Mouse (Mus musculus): Measurements from ENCODE around the gene Pfas.
A peak's percentile ranks its signal among the peaks of the same experiment; 100 is the strongest.
"Not testable (repeated sequence)": the region's sequence is repeated elsewhere in the genome, so short reads cannot be mapped to it uniquely, and the experiment has no call there.

Pfas gene

DNA sequence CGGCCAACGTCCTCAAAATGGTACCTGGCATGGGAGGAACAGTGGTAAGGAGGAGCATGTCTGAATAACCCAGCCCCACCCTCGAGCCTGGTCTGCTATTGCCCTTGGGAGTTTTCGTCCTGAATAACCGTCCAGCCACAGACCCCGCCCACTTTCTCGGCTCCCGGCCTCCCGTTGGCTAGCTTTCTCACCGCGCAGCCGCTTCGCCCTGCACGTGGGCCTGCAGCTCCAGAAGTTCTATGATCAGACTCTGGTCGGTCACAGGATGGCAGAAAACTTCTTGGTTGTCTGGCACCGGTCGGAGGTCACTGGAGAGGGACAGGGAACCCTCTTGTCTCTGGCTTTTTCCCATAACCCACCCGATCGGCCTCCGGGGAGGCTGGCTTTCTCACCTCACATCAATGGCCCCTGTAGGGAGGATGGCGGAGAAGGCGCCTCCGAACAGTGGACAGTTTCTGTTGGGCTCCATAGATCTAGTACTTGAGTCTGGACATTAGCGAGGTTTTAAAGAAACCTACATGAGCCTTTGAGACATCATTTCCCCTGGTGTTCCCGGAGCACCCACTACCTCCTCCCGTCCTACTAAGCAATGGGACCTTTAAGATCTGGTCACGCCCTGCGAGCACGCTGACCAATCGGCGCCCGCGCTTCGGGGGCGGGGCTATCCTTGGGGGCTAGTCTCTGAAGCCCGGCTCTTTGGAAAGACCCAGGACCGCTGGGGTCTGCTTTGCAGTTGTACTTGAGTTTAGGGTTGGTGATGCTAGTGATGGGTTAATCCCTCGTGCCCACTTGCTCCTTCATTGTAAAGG is 34.8 kb downstream of the Pfas start:
- peak; percentile 59 for DNase-seq (ENCODE audit: low read depth, low spot score)

DNA sequence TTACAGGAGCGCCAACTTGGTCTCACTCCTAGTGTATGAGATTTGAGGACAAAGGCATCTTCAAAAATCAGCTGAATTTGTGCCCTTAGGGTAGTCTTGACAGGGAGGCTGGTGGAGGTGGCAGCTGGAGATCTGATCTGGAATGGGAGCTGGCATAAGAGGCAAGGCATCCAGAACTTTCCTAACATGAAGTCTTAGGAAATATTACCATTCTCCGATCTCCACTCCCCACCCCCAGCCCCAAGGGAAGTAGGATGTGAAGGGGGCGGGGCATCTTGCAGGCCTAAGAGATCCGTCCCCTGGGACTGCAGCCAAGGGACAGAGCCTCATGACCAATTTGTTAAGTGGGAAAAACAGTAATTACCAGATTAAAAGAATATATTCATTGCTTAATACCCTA is 38.0 kb downstream of the Pfas start:
- DNase-seq (ENCODE audit: low read depth, low spot score) = no peak

DNA sequence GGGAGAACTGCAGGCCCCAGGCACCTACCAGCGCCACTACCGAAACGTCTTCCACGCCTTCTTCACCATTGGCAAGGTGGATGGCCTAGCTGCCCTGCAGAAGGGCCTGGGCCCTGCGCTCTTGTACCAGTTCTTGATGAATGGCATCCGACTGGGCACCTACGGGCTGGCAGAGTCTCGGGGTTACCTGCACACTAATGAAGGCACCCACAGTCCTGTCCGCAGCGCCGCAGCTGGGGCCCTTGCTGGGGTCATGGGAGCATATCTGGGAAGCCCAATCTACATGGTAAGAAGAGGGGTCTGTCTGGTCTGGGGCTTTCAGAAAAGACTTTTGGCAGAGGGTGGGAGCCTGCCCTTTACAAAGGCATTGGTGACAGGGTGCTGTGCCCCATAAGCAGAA is 39.5 kb downstream of the Pfas start:
- DNase-seq (ENCODE audit: low read depth, low spot score) = no peak

DNA sequence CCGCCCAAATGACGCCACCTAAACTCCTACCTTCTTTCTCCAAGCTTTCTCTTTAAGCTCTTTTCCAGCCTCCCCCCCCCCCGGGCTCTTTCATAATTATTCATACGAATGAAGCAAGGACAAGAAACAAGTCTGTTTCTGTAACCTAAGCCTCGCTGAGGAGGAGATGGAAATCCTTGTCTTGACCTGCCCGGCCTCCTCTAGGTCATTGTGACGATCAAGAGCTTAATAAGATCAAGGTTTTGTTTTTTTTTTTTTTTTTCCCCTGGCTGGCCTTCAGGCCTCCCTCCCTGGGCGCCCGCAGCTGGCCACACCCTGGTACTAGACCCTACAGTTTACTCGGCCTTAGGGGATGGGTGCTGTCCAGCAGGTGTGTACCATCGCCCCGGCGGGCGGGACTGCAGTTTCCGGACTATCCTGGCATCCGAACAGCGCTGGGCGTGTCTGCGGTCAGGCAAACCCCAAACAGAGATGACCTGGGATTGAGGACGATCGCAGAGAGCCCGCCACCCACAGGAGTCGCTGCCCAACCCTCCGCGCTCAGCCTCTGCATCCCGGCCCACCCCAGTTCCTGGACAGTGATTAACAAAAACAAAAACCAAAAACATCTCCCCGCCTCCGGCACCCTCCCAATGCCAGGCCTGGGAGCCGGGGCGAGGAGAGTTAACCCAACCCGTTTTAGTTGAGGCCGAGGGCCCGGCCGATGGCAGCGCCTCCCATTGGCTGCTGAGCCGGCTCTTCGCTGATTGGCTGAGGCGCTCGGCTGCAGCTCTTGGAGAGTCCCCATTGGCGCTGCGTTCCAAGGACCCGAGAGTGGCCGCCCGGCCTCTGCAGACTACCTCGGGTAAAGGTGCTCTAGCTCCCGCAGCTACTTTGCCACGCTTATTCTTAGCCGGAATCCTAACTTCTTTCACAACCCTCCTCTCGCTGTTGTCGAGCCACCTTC is 40.6 kb downstream of the Pfas start, which contains the start of gene Slc25a35:
Slc25a35 (plus strand) TSS at position 795 of the 946 bp plus-strand sequence.
- peak; percentile 65 for DNase-seq (ENCODE audit: low read depth, low spot score)

DNA sequence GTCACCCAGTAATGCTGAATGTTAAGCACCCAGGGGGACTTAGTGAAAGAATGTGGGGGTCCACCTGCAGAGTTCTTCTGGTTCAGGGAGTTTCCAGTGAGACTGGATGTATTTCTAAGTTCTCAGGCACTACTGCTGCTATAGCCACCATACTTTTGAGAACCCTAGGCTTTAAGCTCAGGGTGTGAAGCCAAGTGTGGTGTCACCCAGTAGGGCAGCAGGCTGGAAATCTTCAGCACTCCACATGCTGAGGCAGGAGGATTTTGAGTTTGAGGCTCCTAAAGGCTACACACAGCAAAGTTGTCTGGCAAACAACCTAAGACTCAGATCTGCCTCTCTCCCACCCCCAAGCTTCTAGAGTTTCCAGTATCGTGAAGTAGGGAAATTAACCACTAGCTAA is 41.7 kb downstream of the Pfas start:
- DNase-seq (ENCODE audit: low read depth, low spot score) = no peak

DNA sequence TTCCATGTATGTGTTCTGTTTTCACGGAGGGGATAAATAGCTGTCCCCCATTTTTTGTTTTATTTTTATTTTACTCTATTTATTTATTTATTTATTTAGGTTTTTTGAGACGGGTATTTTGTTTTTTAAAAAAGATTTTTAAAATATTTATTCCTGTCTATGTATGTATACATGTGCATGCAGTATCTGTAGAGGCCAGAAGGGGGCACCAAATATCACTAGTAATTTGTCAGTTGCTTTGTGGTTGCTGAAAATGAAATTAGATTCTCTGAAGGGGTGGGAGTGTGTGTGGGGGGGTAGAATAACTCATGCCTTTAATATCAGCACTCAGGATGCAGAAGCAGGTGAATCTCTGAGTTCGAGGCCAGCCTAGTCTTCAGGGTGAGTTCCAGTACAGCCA is 42.4 kb downstream of the Pfas start:
- no peak for DNase-seq (ENCODE audit: low read depth, low spot score)

DNA sequence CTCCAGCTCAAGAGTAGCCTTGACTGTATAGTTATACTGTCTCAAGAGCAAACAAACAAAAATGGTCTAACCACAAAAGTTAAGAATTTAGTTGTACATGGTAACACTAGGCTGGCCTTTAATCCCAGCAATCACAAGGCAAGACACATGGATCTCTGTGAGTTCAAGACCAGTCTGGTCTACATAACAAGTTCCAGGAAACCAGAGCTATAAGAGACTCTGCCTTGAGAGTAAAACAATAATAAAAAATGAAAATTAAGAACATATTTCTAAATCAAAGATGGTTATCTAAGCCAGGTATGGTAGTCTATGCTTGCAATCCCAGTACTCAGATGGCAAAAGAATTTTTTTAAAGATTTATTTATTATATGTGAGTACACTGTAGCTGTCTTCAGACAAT is 43.2 kb downstream of the Pfas start:
- no peak for DNase-seq (ENCODE audit: low read depth, low spot score)

DNA sequence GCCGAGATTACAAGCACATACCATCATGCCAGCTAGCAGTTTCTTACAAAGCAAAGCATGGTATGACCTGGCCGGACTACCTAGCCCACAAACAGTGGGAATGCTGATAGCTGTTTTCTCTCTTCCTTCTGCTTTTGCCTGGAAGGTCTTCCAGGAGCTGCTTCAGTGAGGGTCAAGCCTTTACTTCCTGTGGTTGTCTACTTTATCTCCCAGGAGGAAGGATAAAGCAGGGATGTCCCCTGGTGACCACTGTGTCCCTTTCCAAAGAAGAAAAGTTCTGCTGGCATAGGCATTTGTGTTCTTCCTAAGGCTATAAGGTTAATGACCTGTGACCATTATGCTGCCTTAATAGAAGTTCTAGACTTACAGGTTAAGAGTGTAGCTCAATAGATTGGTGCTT is 44.9 kb downstream of the Pfas start:
- no peak for DNase-seq (ENCODE audit: low read depth, low spot score)

DNA sequence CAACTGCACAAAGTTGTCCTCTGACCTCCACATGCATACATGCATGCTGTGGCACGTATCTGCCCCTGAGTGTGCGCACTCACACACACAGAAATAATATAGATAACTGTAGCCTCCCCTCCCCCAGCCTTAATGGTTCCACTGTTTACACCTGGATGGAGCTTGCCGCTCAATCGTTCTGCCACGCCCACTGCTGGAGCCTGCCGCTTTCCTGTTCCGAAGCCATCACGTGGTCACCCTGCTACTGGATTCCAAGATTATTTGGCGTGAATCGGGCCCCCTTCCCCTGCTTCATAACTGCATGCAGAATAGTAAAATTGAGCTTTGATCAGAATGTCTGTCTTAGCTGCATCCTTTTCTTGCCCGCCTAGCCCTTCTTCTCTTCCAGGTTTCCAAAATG is 46.1 kb downstream of the Pfas start:
- DNase-seq (ENCODE audit: low read depth, low spot score) = not testable (repeated sequence)

DNA sequence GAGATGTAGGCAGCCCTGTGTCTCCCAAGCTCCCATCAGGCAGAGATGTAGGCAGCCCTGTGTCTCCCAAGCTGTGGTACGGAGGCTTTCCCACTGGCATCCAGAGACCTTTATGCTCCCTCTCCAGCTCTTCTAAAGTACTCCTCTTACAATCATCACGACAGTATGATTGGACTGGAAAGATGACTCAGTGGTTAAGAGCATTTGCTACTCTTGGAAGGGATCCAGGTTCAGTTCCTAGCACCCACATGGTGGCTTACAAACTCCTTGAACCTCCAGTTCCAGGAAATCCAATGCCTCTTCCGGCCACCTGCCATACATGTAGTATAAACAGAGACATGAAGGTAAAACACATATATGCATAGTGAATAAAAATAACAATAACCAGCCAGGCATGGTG is 46.7 kb downstream of the Pfas start:
- DNase-seq (ENCODE audit: low read depth, low spot score) = no peak

DNA sequence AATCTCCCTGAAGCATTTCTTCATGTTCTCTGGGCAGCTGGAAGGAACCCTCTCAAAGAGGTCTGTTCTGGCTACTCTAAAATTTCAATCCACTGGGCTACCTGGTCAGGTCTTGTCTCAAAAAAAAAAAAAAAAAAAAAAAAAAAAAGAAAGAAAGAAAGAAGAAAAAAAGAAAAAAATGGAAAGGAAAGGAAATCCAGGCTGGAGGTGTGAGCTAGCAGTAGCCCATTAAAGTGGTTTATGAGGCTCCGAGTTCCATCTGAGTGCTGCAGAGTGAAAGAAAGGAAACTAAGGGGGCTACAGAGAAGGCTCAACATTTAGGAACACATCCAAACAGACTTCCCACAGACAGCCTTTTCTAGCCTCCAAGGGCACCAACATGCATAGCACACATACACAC is 50.3 kb downstream of the Pfas start:
- DNase-seq (ENCODE audit: low read depth, low spot score) = no peak

DNA sequence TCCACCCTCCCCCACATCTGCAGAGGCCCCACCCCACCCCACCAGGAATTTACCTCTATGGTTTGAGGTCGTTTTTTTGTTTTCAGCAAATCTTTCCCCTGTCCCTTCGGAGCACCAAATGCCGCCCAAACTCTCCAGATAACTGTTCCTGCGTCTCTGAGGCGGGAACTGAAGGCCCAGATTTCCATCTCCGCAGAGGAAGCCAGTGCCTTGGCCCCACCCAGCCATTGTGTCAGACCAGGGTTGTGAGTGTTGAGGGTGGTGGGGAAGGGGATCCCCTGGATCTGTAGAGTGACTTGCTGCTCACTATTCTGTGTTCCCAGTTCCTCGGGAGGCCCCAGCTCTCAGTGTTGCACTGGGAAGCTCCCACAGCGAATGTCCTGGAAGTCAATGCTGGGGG is 51.0 kb downstream of the Pfas start, which contains the start of gene Arhgef15:
Arhgef15 (minus strand) TSS at position 173 of the 400 bp plus-strand sequence.
- no peak for DNase-seq (ENCODE audit: low read depth, low spot score)

DNA sequence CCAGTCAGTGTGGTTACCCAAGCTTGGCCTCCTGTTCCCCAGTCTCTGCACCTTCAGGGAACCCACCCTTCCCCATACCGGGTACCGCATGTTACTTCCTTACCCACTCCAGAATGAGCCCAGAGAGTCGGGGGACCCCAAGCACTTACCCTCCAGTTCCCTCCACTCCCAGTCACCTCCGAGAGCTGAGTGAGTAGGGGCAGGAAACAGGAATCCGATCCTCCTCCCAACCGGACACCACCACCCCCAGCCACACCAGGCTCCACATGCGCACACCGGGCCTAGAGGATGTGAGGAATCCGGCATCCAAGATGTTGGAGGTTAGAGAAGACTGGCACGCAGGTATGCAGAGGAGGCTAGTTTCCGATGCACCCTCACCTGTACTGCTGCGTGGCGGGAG is 51.6 kb downstream of the Pfas start:
- DNase-seq (ENCODE audit: low read depth, low spot score) = no peak

DNA sequence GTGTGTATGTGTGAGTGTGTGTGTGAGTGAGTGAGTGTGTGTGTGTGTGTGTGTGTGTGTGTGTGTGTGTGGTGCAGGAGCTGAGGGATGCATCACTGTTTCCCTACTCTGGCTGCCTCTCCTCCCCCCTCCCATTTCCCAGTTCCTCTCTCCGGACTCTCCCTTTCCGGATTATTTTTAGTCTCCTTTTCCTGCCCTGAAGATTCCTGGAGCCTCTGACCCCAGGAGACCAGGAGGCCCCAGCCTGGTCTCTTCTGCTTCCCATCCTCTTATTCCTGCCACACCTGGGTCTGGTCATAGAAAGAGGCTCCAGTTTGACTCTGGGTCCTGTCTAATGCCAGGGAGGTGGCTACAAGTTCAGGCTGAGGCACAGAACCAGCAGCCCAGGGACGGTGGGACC is 52.2 kb downstream of the Pfas start:
- DNase-seq (ENCODE audit: low read depth, low spot score) = no peak

DNA sequence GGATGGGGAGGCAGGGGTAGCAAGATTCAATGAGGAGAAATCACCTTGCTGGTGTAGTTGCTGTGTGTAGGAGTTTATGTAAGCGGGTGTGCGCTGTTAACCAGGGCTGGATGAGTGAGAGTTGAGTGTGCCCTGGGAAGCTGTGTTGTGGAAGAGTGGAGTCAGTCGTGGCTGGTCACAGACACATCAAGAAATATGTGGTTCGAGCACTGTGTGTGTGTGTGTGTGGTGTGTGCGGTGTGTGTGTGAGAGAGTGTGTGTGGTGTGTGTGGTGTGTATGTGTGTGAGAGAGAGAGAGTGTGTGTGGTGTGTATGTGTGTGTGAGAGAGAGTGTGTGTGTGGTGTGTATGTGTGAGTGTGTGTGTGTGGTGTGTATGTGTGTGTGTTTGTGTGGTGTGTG is 52.8 kb downstream of the Pfas start:
- DNase-seq (ENCODE audit: low read depth, low spot score) = no peak

DNA sequence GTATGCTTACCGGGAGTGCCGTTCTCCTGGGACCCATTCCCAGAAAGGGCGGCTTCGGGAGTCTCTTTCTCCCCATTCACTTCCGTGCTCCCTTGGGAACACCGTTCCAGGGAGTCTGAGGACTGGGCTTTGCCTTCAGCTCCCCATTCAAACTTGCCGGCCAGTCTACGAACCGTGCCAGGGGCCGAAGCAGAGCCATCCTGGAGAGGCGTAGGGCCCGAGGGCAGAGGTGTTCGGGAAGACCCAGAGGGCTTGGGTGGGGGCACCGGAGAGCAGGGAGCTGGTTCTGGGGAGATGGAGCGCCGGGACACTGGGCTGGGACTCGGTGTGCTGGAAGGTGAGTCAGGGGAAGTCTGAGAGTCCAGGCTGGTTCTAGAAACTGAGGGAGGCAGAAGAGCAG is 53.9 kb downstream of the Pfas start:
- DNase-seq (ENCODE audit: low read depth, low spot score) = no peak

DNA sequence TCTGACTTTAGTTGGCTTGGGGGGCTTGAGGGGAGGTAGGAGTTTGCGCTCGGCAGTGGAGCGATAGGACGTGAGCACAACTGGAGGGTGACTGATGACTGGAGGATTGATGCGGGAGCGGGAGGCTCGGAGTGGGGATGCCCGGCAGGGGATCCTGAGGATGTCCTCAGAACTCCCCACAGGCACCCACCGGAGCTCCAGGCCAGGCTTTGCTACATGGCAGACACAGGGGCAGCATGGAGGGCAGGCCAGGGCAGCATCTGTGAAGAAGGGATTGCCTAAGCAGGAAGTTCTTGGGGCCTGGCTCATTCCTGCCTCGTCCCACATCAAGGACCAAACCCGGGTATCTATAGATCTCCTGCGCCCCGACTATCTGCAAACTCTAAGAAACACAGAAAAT is 54.4 kb downstream of the Pfas start:
- no peak for DNase-seq (ENCODE audit: low read depth, low spot score)

DNA sequence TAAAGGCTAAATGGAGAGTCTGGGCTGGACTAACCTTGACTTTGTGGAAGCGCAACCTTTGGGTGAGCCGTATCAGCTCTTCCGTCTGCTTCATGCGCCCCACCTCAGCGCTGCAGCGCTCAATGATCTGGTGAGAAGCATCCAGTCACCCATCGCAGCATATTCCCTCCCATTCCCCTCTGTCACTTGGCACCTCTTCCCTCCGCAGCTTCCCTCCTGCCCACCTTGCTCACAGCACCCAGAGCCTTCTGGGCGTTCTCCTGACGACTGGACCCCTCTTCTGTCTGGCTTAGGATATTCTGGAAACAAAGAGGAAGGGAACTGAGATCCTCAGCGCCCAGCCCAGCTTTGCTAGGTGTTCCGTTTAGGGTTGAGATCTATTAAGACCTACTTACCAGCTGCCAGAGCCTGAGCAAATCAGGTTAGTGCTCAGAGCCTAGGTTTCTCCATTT is 60.7 kb downstream of the Pfas start:
- DNase-seq (ENCODE audit: low read depth, low spot score) = peak; percentile 21

DNA sequence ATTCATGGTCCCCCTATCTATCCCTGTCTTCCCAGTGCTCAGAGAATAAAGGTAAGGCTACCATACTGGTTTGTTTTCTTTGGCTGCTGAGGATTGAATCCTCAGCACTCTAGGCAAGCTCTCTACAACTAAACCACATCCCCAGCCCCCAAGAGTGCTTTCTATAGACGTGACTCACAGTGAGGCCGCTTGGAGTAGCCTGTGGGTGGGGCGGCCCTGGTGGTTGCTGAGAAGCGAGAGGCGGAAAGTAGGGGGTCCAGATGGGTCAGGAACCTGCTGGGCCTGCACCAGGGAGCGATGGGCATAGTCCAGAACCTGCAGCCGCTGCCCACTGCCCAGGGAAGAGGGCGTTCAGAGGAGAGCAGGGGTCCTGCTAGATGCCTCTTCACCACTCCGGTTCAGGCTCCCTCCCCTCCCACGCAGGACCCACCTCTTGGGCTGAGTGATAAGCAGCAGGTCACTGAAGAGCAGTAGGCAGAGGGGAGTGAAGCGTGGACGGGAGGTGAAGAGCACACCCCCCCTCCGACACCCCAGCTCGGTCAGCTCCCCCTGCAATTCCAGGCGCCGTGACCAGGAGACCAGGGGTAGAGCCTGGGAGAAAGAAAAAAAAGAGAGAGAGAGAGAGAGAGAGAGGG is 61.3 kb downstream of the Pfas start:
- no peak for DNase-seq (ENCODE audit: low read depth, low spot score)

DNA sequence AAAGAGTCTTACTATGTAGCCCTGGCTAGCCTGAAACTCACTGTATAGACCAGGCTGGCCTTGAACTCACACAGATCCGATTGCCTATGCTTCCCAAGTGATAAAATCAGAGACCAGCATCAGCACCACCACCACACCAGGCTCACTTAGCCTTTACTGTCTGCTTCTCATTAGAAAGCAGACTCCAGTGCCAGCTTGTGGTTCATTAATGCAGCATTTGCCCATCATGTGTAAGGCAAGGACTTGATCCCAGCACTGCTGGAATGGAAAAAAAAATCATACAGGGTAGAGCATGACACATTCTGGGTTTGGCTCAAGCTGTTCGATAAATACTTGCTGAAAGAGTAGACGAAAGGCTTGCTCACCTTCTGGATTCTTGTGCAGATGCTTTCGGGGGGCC is 62.3 kb downstream of the Pfas start:
- no peak for DNase-seq (ENCODE audit: low read depth, low spot score)

DNA sequence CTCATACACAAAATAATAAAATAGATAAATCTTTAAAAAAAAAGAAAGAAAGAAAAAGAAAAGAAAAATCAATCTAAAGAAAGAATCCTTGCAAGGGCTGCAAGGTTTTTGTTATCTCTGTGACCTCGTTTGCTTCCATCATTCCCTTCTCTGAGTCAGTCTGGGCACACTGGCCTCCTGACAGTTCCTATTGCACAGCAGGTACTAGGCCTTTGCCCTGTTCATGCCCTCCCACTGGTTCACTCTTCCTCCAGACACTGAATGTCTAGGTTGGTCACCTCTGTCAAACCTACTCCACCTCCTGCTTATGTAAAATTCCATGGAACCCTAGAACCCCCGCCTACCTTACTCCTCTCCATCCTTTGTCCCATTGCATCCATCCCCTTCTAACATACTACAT is 63.0 kb downstream of the Pfas start:
- no peak for DNase-seq (ENCODE audit: low read depth, low spot score)

DNA sequence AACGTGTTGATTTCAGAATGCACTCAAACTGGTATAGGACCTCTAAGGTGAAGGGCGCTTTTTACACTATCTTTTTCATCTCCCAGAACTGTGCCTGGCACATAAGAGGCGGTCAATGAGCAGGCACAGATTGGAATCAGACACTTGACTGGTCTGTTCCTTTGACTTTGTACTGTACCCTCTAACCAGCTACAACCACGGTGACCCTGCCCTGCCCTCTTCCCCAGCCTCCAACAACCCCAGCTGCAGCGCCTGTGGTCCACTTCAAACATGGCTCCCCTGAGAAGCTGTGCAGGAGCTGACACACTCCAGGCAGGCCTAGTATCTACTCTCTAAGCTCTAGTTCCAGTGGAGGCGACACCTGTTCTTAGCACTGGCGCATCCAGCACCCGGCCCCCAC is 65.5 kb downstream of the Pfas start:
- no peak for DNase-seq (ENCODE audit: low read depth, low spot score)

Measured in retina, postnatal 7 days (tissue).